Mouse (Mus musculus) spleen, adult 18-20 months (tissue): ENCODE results near the gene Atf3.

Experiments used
- DNase-seq, 2 experiments: peaks; one replicate each; pipeline ENCODE4 v3.0.0; 2022; ENCODE audit warnings: mixed read lengths in 2 of 2

Atf3 gene

DNA sequence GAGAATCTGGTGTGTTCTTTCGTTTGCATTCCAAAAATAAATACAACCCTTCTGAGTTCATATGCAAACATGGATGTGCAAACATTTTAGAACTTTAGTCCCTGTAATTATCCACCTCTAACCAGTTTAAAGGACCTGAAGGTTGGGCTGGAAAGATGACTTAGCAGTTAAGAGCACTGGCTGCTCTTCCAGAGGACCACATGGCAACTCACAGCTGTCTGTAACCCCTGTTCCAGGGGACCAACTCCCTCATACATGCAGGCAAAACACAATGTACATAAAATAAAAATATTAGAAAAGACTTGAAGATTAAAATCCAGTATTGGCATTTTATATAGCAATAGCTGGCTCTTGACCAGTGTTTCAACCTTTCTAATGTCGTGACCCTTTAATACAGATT lies 7.9 kb upstream of the Atf3 start:
- no peak for DNase-seq

GRCm38 (mm10) chr1:191224981-191225703 lies 7.3 kb upstream of the Atf3 start:
- no peak for DNase-seq

GRCm38 (mm10) chr1:191224302-191224980 lies 6.6 kb upstream of the Atf3 start:
- peak; percentile 84 to 93 for DNase-seq

- DNase-seq = no peak
Measured at GRCm38 (mm10) chr1:191223930-191224301, 6.1 kb upstream of the Atf3 start.

- no peak for DNase-seq
Measured at GRCm38 (mm10) chr1:191222031-191222430, 4.2 kb upstream of the Atf3 start.

GRCm38 (mm10) chr1:191220588-191220987 lies 2.7 kb upstream of the Atf3 start:
- DNase-seq = no peak

DNA sequence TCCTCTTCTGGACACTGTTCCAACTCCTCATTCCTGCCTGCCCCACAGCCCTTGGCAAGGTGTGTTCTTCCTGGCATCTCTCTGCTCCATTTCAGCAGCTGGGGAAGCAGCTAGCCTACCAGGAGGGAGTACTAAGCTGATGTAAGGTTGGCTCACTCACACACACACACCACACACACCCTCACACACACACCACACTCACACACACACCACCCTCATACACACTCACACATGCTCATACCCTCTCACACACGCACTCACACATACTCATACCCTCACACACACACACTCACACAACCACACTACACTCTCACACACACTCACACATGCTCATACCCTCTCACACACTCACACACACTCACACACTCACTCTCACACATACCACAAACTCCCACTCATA lies 1.9 kb upstream of the Atf3 start:
- DNase-seq = no peak

GRCm38 (mm10) chr1:191218583-191218982 lies 744 bp upstream of the Atf3 start:
- DNase-seq = no peak

DNA sequence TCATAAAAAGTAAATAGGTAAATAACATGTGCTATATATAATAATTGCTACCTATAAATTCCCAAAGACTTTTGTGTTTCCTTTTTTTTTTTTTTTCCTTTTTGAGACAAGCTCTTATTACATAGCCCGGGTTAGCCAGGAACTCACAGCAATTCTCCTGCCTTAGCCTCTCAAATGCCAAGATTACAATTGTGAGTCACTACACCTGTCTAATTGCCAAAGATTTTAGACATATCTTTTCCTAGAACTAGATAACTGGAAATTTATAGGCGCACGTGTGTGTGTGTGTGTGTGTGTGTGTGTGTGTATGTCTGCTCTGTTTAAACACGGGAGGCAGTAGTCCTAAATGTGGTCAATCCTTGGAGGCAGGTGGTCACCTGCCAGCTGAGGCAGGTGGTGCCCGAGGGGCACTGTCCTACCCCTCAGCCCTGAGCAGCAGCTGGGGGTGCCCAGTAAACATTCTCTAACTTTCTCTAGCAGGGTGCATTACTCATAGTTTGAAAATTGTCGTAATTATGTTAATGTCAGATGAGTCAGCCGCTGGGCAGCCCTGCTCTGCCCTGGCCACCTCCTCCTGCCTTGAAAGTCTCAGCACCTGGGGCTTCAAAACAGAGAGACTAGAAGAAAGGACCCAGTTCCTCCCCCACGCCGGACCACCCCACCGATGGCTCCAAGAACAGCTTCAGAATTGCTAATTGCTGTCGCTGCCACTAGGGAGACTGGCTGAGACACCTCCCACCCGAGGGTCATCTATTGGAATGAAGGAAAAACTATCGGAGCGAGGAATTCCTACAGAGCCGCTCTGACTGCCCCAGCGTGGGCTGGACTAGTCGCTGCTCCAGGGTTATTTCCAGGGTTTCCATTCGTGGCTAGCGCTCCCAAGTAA lies 1.8 kb downstream of the Atf3 start:
- DNase-seq = no peak

DNA sequence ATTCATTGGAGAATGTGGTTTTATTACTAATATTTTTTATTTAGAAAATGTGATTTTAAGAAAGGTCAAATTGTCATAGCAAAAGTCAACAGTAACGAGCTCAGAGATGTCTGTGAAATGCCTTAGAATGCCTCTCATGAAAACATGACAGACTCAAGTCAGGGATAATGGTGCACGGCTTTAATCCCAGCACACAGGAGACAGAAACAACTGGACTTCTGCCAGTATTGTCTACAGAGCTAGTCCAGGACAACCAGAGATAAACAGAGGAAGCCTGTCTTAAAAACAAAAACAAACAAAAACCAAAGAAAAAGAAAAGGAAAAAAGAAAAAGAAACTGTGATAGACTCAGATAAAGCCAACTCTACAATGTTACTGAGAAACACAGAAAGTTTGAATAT lies 6.7 kb downstream of the Atf3 start:
- DNase-seq = no peak

DNA sequence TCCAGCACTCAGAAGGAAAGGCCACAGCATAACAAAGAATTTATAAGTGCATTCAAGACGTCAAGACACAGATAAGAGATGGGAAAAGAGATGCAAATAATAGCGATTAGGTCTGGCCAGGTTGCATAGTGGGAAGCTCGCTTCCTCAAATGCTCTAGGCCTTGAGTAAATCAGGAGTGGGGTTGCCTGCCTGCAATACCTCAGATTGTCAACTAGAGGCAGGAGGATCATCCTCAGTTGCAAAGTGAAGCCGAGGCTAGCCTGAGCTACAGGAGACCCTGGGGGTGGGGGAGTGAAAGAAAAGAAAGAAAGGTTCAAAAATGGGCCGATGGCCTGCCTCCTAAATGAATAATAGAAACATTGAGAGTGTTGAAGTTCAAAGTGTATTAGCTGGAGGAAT lies 12.0 kb downstream of the Atf3 start:
- DNase-seq = no peak

DNA sequence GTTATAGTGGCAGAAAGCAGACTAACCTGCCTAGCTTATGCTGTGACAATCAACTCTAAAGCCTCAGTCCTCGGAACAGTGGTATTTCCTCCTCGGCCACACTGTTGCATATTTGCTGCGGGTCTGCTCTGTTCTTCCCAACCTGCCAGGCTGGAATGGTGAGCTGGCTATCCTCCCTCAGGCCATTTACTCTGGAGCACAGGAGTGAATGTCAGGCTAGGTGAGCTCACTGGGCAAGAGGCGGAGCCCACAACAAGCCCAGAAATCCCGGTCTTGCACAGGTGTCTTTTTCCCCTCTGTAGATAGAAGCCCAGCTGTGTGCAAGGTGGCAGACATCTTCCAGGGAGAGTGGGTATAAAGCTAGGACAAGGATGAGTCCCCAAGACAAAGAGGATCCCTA lies 13.0 kb downstream of the Atf3 start:
- DNase-seq = no peak

DNA sequence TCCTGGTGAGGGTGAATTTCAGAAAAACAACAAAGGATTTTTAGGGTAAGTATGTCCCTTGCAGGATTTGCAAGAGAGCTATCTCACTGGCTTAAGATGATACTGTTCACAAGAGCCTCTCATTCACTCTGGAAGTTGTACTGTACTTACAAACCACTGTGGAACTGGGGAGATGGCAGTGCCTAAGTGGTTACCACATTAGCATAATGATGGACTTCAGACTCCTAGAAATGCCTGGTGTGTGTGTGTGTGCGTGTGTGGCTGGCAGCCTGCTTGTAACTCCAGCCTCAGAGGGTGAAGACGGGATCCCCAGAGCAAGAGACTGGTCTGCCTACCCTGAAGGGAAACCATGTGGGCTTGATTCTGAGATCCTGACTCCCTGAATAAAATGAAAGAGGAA lies 14.3 kb downstream of the Atf3 start:
- no peak for DNase-seq

DNA sequence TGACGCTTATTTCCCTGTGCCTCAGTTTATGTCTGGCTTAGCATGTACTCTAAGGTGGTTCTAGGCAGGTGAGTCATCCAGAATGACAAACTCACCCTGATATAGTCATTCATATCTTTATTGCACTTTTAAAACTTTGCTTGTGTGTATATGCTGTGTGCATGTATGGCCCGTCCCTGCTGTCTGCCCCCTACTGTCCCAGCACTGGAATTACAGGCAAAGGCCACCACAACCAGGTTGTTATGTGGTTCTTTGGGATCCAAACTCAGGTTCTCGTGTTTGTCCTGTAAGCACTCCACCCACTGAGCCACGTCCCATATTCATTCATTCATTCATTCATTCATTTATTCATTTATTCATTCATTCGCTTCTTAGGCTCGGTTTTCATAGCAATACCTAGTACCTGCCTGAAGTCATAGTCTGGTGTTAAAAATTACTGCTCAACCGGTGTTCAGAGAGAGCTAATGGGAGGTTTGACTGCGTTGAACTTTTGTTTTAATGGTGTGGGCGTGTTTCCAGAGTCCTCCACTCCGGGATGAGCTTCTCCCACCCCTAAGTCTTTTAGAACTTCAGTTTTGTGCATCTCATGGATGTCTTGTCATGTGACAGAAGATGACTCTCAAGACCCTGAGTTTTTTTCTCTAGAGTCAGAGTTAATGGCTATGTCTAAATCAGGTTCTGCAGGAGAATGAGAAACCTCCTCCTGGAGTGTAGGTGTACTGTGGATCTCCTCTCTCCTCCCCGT lies 15.5 kb downstream of the Atf3 start:
- DNase-seq = no peak

DNA sequence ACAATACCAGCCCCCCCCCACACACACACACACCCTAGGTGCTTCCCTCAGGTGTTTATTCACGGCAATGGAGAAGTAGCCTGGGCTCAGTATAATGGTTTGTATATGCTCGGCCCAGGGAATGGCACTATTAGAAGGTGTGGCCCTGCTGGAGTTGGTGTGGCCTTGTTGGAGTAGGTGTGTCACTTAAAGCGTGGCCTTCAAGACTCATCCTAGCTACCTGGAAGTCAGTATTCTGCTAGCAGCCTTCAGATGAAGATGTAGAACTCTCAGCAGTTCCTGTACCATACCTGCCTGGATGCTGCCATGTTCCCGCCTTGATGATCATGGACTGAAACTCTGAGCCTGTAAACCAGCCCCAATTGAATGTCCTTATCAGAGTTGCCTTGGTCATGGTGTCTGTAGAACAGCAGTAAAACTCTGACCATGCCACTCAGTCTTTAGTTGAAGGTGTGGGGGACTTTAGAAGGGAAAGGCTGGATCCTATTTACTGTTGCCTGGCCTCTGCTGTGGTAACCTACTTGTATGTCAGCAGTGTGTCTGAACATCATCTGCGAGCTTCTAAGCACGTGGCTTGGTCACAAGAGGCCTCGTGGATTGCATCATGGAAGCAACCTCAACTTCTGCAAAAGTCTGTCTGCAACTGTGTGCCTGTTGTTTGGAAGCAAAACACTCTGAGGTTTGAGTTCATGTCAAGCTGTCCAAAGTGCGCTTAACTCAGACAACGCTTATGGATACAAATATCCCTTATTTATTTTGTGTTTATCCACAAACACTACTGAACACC lies 16.8 kb downstream of the Atf3 start:
- DNase-seq = no peak

DNA sequence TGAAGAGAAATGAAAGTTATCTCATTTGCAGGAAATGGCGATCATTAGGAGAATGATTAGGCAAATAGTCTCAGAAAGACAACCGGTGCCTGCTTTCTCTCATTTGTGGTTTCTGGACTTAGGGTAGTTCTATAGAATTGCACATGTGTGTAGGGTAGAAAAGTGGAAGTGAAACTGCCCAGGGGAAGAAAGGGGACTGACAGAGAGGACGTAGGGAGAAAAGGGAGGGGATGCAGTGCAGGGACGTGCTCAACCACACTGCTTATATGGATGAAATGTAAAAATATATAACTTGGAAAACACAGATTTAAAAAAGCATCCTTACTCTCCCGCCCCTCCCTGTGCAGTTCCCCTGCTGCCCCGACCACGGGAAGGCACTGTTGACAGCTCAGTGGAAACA lies 19.9 kb downstream of the Atf3 start:
- peak in 1 of 2 experiments; percentile 24 for DNase-seq

GRCm38 (mm10) chr1:191196016-191196415 lies 21.8 kb downstream of the Atf3 start:
- no peak for DNase-seq

GRCm38 (mm10) chr1:191193657-191194424 lies 24.0 kb downstream of the Atf3 start:
- DNase-seq = peak; percentile 47 to 62

DNA sequence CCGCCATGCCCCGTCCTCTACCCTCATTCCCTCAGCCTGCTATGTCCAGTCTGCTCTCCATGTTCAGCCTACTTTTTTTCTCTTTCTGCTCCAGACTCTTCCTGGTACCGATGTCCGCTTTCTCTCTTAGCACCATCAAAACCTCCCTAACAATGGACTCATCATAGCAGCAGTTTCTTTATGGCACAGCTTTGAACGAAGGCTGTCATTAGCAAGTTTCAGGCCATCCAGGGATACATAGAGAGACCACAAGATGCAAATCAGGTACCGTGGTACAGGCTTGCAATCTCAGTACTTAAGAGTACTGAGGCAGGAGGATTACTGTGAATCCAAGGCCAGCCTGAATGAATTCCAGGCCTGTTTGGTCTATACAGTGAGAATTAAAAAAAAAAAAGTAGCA lies 25.1 kb downstream of the Atf3 start:
- DNase-seq = no peak

- no peak for DNase-seq
Measured at GRCm38 (mm10) chr1:191192213-191192612, 25.6 kb downstream of the Atf3 start.

- no peak for DNase-seq
Measured at GRCm38 (mm10) chr1:191189671-191190372, 28.0 kb downstream of the Atf3 start.
